Mouse (Mus musculus) limb, embryonic 10.5 days (tissue): ENCODE measurements around the gene Arhgap32. TPM values are rescaled to one million over a fixed set of nuclear protein-coding genes. Genes with fewer than 3 reads are reported as not detected.
"Not testable (repeated sequence)": the region's sequence is repeated elsewhere in the genome, so short reads cannot be mapped to it uniquely, and the experiment has no call there.

Source experiments
- DNase-seq: peaks from one replicate; pipeline ENCODE4 v3.0.0-alpha.2; 2017; ENCODE audit warnings: low spot score
- H3K27ac ChIP-seq: fragments of 300-500 bp; sonication (generic); 2 replicates; pipeline ENCODE4 v1.5.1; 2016; ENCODE audit warnings: mild to moderate bottlenecking
- H3K27me3 ChIP-seq: fragments of 300-500 bp; sonication (generic); 2 replicates; pipeline ENCODE4 v1.6.1; 2016; ENCODE audit warnings: low read depth, mild to moderate bottlenecking; ENCODE audit not compliant: poor library complexity, severe bottlenecking
- H3K36me3 ChIP-seq: fragments of 300-500 bp; sonication (generic); 2 replicates; pipeline ENCODE4 v1.6.1; 2016; ENCODE audit warnings: mild to moderate bottlenecking, moderate library complexity
- H3K4me1 ChIP-seq: fragments of 300-500 bp; sonication (generic); 2 replicates; pipeline ENCODE4 v1.6.1; 2016
- H3K4me3 ChIP-seq: fragments of 300-500 bp; sonication (generic); 2 replicates; pipeline ENCODE4 v1.5.1; 2016; ENCODE audit warnings: mild to moderate bottlenecking, moderate library complexity
- H3K9me3 ChIP-seq: fragments of 300-500 bp; sonication (generic); replicated peaks from 2 replicates; pipeline ENCODE4 v1.6.1; 2016; ENCODE audit warnings: mild to moderate bottlenecking
- WGBS: fragments of 180-500 bp; shearing (Covaris S2); methylation state at CpG from one replicate; pipeline ENCODE4 v1.1.7; 2016; 5-methylcytosine and 5-hydroxymethylcytosine counted together
- polyA plus RNA-seq: library from polyadenylated mRNA; unstranded; fragments of >200 nt; fragmentation: Nextera tagmentation; extraction: Ambion mirVana; gene quantifications from 2 replicates; pipeline ENCODE4 v1.2.1, GENCODE M21; 2016

Gene Arhgap32
- polyA plus RNA-seq, 1 experiment from 2014 or later = 4.2 TPM

- H3K27me3 ChIP-seq = no peaks in the 10 kb centered on the region
- no peaks in the 10 kb centered on the region for H3K4me1 ChIP-seq
- no peaks in the 10 kb centered on the region for H3K36me3 ChIP-seq
- DNase-seq = no peak
- 92% methylated on average over 2 of the region's 2 CpGs for WGBS
- H3K27ac ChIP-seq = no peak overlapping the region
- H3K9me3 ChIP-seq = no peaks in the 10 kb centered on the region
- no peak overlapping the region for H3K4me3 ChIP-seq
Observed at GRCm38 (mm10) chr9:32110376-32110775, 5.6 kb upstream of the Arhgap32 start.

DNA sequence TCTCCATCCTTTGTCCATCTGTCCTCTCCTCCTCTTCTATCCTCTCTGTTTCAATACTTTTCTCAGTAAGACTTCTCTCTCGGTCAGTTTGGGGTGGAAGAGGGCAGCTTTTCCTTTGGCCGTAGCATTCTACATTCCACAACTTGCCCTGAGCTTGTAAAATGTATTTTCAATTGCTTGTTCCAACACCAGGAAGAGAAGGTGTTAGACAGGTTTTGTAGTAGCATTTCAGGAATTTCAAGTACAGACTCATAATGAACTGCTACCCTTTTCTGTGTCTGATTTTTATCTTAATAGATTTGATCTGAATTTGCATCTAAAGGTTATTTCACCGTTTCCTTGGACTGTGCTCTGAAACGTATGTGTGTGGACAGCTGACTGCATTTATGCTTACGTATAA lies 336 bp downstream of the Arhgap32 start:
- no peaks in the 10 kb centered on the region for H3K9me3 ChIP-seq
- no peak overlapping the region for H3K4me3 ChIP-seq
- DNase-seq = no peak
- WGBS = 91% methylated on average over 5 of the region's 5 CpGs
- H3K36me3 ChIP-seq = no peaks in the 10 kb centered on the region
- no peaks in the 10 kb centered on the region for H3K27me3 ChIP-seq
- no peak overlapping the region for H3K27ac ChIP-seq
- 0 out of 2 replicates have a peak, but pooled peaks cover 2% of the 10 kb centered on the region for H3K4me1 ChIP-seq

DNA sequence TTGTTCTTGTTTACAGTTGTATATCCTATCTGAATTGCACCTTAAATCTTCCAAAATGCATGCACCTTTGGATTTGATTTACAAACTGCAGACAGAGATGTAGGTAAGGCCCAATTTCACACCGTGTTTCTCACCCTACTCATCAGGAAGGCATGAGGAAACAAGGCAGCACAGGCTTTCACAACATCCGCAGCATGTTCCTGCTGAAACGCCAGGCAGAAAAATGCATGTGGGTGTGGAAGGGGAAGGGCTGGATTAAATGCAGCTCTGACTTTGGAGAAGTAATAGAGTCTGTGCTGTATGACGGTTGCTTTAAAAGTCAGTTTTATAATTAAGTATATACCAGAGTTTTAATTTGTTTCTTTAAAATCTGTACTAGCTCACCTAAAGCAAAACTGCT lies 1.9 kb downstream of the Arhgap32 start:
- Histone ChIP-seq H3K9me3 (no peaks in the 10 kb centered on the region), H3K27ac (no peak overlapping the region), H3K36me3 (no peaks in the 10 kb centered on the region), H3K4me3 (no peak overlapping the region), H3K4me1 (0 out of 2 replicates have a peak, but pooled peaks cover 2% of the 10 kb centered on the region), H3K27me3 (no peaks in the 10 kb centered on the region)
- WGBS = 62% methylated on average over 4 of the region's 4 CpGs
- no peak for DNase-seq

GRCm38 (mm10) chr9:32118433-32118832 lies 2.5 kb downstream of the Arhgap32 start:
- no peaks in the 10 kb centered on the region for H3K27me3 ChIP-seq
- H3K9me3 ChIP-seq = no peaks in the 10 kb centered on the region
- no peak overlapping the region for H3K27ac ChIP-seq
- H3K36me3 ChIP-seq = no peaks in the 10 kb centered on the region
- DNase-seq = no peak
- no peak overlapping the region for H3K4me3 ChIP-seq
- 0 out of 2 replicates have a peak, but pooled peaks cover 2% of the 10 kb centered on the region for H3K4me1 ChIP-seq

- Histone ChIP-seq H3K27ac (no peak overlapping the region), H3K27me3 (no peaks in the 10 kb centered on the region), H3K4me1 (0 out of 2 replicates have a peak, but pooled peaks cover 2% of the 10 kb centered on the region), H3K9me3 (no peaks in the 10 kb centered on the region), H3K36me3 (no peaks in the 10 kb centered on the region), H3K4me3 (no peak overlapping the region)
- no peak for DNase-seq
- 96% methylated on average over 6 of the region's 6 CpGs for WGBS
Observed at GRCm38 (mm10) chr9:32119586-32119985, 3.6 kb downstream of the Arhgap32 start.

- no peaks in the 10 kb centered on the region for H3K27me3 ChIP-seq
- no peak for DNase-seq
- no peak overlapping the region for H3K4me3 ChIP-seq
- H3K9me3 ChIP-seq = no peaks in the 10 kb centered on the region
- WGBS = 92% methylated on average over 1 of the region's 1 CpGs
- no peaks in the 10 kb centered on the region for H3K36me3 ChIP-seq
- H3K4me1 ChIP-seq = 0 out of 2 replicates have a peak, but pooled peaks cover 2% of the 10 kb centered on the region
- H3K27ac ChIP-seq = no peak overlapping the region
Observed at GRCm38 (mm10) chr9:32120162-32120561, 4.2 kb downstream of the Arhgap32 start.

DNA sequence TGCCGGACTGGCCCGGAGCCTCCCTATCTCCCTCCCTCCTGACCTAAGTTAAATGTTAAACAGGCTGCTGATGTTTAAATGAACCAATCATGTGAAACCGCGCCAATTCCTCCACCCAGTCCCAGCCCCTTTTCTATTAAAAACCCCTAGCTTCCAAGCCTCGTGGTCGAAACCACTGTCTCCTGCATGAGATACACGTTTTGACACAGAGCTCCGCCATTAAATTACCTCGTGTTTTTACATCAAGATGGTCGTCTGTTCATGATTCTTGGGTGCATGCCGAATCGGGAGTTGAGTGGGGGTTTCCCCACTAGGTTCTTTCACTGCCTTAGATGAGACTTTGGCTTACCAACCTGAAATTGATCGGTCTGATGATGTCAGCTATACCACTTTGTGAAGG lies 5.3 kb downstream of the Arhgap32 start:
- not testable (repeated sequence) for H3K9me3 ChIP-seq, H3K27ac ChIP-seq, H3K36me3 ChIP-seq, H3K27me3 ChIP-seq, H3K4me1 ChIP-seq, DNase-seq, H3K4me3 ChIP-seq
- 95% methylated on average over 13 of the region's 13 CpGs for WGBS

DNA sequence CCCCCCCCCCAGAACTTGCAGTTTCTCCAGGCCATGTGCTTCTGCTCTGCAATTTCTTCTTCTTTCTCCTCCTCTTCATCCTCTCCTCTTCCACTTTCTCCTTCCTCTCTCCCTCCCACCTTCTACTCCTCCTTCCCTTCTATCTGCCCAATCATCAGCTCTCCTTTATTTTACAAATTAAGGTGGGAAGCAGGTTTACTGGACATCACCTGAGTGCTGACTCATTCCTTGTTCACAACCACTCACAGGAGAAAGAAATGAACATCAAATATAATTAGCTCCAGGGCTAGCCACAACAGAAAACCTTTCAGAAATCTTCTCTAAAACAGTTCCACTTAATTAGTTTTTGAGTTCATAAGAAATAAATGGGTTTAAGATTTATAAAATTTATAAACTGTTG lies 20.3 kb downstream of the Arhgap32 start:
- no peaks in the 10 kb centered on the region for H3K9me3 ChIP-seq
- H3K27ac ChIP-seq = no peak overlapping the region
- H3K27me3 ChIP-seq = no peaks in the 10 kb centered on the region

GRCm38 (mm10) chr9:32136680-32137295 lies 20.9 kb downstream of the Arhgap32 start:
- H3K4me1 ChIP-seq = no peaks in the 10 kb centered on the region
- 80% methylated on average over 11 of the region's 11 CpGs for WGBS

More for the DNA sequence above, 20.3 kb downstream of the Arhgap32 start:
- Histone ChIP-seq H3K4me1 (no peaks in the 10 kb centered on the region), H3K4me3 (no peak overlapping the region), H3K36me3 (no peaks in the 10 kb centered on the region)
- DNase-seq = no peak

DNA sequence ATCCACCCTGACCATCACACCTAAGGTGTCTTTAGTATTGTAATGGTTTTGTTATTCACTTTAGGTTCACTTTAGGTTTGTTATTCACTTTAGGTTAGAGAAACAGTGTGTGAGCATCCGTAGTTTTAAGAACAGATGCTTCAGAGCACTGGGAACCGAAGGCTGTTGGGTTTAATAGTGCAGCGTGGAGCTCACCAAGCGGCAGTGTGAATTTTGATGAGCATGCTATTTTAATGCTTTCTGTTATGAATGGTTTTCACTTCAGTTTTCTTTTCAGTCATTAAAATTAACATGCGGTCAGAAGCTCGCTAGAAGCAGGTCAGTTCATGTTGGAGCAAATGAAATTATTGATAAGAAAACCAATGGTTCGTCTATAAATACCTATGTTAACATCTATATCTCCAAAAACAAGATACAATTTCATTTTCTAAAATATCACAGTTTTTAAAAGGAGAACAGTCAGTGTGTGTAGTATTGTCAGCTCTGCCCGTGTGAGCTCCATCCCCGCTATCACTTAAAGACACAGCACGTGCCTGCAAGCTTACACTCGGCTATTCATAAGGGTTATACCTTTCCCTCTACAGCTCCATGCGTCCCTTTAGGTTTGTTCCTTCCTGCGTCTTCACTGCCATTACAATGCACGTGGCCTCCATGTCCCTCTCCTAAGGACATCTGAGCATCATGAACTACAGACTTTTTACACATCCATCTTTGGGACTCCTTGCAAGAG lies 21.9 kb downstream of the Arhgap32 start:
- Histone ChIP-seq H3K27me3 (no peaks in the 10 kb centered on the region), H3K36me3 (no peaks in the 10 kb centered on the region), H3K27ac (no peak overlapping the region), H3K4me3 (no peak overlapping the region), H3K9me3 (no peaks in the 10 kb centered on the region), H3K4me1 (peaks cover 4% of the 10 kb centered on the region)
- WGBS = 91% methylated on average over 14 of the region's 14 CpGs
- DNase-seq = no peak

More at GRCm38 (mm10) chr9:32136680-32137295, 20.9 kb downstream of the Arhgap32 start:
- Histone ChIP-seq H3K27ac (no peak overlapping the region), H3K36me3 (no peaks in the 10 kb centered on the region), H3K9me3 (no peaks in the 10 kb centered on the region), H3K27me3 (no peaks in the 10 kb centered on the region), H3K4me3 (no peak overlapping the region)
- no peak for DNase-seq

- DNase-seq = no peak
Observed at GRCm38 (mm10) chr9:32138616-32139015, 22.7 kb downstream of the Arhgap32 start.

DNA sequence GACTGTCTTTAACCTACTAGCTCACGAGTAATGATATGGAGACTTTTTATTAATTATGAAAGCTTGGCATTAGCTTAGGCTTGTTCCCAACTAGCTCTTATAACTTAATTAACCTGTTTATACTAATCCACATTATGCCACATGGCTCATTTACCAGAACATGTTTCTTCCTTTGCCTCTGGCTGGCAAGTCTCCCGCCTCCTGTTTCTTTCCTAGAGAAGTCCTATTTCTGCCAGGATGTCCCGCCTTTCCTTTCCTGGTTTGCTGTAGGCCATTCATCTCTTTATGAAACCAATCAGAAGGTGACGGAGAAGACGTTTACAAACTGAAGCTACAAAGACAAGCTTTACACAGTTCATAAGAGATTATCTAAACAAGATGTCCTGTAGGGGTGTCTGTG lies 23.7 kb downstream of the Arhgap32 start:
- no peak overlapping the region for H3K4me3 ChIP-seq
- no peak overlapping the region for H3K27ac ChIP-seq
- H3K4me1 ChIP-seq = peaks cover 10% of the 10 kb centered on the region
- no peaks in the 10 kb centered on the region for H3K9me3 ChIP-seq
- no peaks in the 10 kb centered on the region for H3K27me3 ChIP-seq
- no peak for DNase-seq
- 81% methylated on average over 5 of the region's 5 CpGs for WGBS
- H3K36me3 ChIP-seq = no peaks in the 10 kb centered on the region

More at GRCm38 (mm10) chr9:32138616-32139015, 22.7 kb downstream of the Arhgap32 start:
- Histone ChIP-seq H3K27me3 (no peaks in the 10 kb centered on the region), H3K27ac (no peak overlapping the region), H3K9me3 (no peaks in the 10 kb centered on the region), H3K36me3 (no peaks in the 10 kb centered on the region), H3K4me3 (no peak overlapping the region), H3K4me1 (peaks cover 7% of the 10 kb centered on the region)
- WGBS = 96% methylated on average over 5 of the region's 5 CpGs

- H3K27me3 ChIP-seq = no peaks in the 10 kb centered on the region
- no peaks in the 10 kb centered on the region for H3K9me3 ChIP-seq
- H3K36me3 ChIP-seq = no peaks in the 10 kb centered on the region
- no peak overlapping the region for H3K27ac ChIP-seq
- H3K4me3 ChIP-seq = no peak overlapping the region
- H3K4me1 ChIP-seq = peaks cover 19% of the 10 kb centered on the region
- WGBS = 59% methylated on average over 3 of the region's 3 CpGs
- DNase-seq = no peak
Observed at GRCm38 (mm10) chr9:32142834-32143233, 26.9 kb downstream of the Arhgap32 start.
